Mouse (Mus musculus): ENCODE results near the gene Hcn3.

Hcn3 gene

DNA sequence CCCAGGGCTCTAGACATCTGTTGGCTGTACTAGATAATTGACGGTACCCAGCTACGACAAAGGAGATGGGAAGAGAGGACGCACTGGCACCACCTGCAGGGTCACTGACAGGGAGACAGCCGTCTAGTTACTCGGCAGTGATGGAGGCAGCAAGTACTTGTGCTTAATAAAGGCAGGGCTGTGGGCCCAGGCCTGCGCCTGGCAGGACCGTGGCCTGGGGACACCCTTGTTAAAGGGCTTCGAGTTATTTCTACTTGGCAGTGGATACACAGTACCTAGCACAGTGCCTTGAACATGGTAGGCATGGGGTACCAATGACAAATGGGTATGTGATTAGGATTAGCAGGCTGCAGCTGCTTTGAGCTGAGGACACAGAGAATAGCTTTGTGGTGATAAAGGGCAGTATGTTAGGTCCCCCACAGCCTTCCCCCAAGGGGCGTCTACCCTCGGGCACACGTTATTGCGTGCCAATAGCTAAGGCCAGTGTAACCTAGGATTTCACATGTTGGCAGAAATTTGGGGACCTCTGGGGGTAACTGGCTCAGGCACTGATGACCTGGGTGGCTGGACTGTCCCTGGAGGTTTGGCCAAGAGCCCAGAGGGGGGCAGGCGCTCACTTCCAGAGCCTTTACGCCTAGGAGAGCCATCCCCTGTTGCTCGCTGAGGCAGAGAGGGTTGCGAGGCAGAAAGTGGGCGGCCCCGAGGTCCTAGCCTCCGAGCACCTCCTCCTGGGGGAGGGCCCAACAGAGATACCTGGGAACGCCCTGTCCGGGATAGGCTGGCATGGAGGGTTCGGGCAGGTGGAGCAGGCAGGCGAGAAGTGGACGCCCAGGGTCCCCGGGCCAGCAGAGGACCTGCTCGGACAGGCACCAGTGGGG is 12.7 kb downstream of the Hcn3 start:
- DNase-seq (ENCODE audit: low spot score) = no peak

DNA sequence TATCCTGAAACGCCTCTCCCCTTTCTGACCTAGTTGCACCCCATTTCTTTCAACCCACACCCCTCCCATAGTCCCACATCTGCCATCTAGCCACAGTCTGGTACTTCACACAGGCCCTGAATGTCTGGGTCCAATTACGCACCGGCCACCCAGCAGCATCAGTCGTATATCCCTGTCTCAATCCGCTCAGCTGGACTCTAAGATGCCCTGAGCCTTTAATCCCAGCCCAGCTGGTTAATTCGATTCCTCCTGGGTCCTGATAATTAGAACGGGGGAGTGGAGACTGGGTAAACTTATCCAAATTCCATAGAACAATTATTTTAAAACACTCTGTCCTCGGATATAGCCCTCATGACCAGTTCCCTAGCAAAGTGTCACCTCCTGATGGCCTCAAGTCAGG is 14.4 kb downstream of the Hcn3 start:
- no peak for DNase-seq (ENCODE audit: low spot score)

DNA sequence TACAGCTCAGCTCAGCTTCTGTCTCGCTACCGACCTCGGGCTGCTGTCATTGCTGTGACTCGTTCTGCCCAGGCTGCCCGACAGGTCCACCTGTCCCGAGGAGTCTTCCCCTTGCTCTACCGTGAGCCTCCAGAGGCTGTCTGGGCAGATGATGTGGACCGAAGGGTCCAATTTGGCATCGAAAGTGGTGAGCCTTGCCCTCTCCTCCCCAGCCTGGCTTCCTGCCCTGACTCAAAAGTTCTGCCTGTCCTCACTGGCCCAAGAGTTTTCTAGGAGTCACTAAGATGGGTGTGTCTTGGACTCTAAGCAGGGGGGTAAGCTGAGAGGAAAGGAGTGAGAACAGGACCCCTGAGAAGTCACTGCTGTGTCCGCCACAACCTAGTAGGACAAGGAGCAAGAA is 15.2 kb downstream of the Hcn3 start:
- no peak for DNase-seq (ENCODE audit: low spot score)

DNA sequence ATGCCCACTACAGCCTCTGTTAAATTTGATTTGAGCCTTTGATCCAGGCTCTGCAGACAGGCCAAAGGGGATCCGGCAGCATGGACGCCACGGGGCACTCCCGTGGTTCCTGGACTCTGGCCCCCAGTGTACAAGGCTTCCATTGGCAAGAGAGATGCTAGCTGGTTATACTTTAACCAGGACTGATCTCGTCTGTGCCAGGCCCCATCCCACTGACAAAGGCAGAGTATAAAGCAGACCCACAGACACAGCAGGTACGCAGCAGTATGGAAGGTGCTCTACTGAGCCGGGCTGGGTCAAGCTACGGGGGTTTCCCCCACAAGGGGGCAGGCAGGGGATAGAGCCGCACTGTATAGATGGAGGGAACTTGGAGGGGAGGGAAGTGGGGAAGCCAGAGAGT is 23.6 kb downstream of the Hcn3 start:
- DNase-seq (ENCODE audit: low spot score) = no peak

DNA sequence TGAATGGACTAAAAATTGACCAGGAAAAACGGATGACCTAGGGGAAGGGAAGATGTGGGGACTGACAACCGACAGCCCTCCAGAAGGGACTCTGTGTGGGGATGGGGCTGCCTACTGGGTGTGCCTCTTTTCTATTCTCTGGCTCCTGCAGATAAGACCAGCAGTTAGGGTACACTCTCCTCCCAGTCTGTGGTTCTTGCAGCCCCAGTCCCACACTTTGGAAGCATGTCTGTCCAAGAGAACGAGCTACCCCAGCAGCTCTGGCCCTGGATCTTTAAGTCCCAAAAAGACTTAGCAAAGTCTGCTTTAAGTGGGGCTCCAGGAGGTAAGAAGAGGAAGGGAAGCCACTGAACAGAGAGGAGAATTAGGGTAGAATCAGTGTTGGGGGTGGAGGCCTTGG is 24.0 kb downstream of the Hcn3 start, which contains the start of gene Pklr:
TSS of gene Pklr (plus strand) at position 185 of the 400 bp plus-strand sequence.
- DNase-seq (ENCODE audit: low spot score) = no peak

DNA sequence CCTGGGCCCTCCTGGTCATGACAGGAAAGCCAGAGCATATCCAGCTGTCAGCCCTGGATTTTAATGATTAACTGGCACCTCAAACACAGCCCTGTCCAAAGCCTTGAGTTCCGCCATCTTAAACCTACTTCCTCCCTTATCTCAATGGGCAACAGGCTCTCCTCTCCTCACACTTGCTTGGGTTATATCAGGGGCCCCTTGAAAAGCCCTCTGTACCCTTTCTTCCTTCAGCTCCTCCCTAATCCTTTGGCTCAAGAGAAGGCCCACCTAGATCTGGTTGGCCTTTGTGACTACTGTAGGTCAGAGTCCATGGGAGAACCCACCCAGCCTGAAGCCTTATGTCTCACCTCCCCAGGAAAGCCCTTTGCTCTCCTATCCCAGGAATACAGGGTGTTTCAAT is 26.2 kb downstream of the Hcn3 start:
- no peak for DNase-seq (ENCODE audit: low spot score)

DNA sequence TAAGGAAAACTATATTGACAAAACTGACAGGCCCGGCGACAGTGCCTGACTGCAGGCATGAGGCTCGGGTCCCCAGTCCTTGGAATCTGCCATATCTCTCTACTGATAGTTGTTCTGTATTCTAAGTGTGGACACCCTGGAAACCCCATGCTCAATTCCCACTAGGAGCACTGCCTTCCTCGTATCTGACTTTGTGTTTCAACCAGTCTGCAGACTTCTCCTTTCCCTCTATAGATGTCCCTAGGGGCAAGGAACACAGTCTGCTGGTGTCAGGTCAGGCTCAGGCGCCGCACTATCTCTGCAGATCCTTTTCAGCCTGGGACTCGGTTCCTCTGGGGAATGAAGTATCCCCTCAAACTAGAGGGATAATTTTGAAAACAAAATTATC is 26.9 kb downstream of the Hcn3 start:
- no peak for DNase-seq (ENCODE audit: low spot score)

DNA sequence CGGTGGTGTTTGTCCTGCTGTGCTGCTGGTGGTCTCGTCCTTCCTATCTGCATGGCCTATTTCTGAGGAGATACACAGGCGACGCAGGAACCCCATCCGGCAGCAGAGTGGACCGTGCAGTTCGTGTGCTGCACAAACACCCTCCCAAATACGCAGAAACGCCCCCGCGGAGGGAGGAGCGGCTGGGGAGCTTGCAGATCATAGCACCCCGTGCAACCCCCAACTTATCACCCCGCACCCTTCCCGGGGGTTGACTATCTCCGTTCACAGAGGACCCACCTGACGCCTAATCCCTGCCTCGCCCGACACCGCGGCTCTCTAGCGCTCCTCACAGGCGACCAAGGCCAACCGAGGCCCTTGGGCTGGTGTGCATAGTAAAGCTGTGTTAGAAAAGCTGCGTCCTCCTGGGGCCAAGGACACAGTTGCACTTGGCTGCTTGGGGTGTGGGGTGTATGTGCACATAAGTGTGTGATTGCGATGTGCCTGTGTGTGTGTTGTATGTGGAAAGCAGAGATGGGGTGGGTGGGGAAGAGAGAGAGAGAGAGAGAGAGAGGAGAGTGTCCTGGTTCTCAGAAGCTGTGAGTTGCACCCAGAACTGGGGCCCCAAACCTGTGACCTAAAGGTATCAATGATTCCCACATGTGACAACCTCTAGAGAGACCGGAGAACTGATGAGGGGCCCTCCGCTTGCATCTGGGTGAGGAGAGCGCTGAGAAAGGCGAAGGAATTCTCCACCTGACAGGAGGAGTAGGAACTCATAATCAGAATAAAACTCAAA is 27.5 kb downstream of the Hcn3 start:
- DNase-seq (ENCODE audit: low spot score) = peak; percentile 51

DNA sequence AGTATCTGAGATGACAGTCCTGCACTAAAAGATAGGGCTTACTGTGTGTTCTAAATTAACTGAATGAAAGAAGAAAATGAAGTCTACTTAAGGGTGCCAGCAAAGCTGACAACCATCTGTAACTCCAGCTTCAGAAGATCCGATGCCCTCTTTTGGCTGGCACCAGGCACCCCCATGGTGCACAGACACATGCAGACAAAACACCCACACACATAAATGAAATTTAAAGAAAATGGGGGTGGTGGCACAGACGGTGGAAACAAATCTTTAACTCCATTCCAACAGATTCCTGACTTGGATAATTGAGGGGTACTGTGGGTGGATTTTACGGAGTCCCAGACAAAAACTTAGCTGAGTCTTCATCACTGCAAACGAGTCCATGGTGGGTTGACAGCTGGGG is 28.2 kb downstream of the Hcn3 start:
- no peak for DNase-seq (ENCODE audit: low spot score)

DNA sequence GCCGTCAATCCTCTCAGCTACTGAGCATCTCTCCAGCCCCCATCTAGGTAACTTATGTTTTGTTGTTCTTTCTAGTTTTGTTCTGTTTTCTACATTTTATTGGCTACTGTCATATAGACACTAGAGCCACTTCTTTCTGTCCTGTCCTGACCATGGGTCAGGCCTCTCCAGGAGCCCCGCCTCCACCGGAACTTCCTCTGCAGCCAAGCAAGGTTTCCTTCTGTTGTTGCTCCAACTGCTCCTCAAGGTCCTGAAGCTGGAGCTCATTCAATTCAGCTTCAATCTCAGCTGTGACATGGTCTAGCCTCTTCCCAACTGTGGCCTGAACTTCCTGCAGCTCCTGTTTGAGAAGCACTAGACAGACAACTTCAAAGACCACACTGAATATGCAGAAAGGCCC is 30.1 kb downstream of the Hcn3 start:
- DNase-seq (ENCODE audit: low spot score) = no peak

DNA sequence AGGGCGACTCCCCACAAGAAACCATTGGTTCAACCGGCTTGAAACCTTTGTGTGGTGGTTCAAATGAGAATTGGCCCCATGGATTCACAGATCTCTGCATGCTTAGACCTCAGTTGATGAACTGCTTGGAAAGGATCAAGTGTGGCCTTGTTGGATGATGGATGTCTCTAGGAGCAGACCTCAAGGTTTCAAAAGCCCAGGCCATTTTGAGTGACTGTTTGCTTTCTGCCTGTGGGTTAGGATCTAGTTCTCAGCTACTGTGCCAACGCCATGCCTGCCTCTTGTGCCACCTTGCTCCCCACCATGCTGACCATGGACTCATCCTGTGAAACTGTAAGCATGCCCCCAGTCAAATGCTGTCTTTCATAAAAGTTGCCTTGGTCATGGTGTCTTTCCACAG is 34.0 kb downstream of the Hcn3 start:
- DNase-seq (ENCODE audit: low spot score) = no peak

DNA sequence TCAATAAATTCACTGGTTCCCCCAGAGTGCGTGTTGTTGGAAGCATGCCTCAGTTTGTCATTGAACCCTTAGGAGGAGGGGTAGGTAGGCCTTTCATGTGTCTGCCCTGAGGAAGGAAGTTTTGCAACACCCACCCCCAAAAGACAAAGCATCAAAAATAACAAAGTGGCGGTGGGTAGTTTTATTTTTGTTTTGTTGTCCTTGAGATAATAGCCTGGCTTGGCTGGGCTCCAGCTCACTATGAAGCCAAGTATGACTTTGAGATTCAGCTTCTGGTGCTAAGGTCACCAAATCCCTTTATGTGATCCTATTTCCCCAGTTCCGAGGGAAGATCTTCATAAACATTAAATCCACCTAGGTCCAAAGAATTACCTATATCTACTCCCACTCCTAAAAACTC is 35.8 kb downstream of the Hcn3 start:
- DNase-seq (ENCODE audit: low spot score) = peak; percentile 42

DNA sequence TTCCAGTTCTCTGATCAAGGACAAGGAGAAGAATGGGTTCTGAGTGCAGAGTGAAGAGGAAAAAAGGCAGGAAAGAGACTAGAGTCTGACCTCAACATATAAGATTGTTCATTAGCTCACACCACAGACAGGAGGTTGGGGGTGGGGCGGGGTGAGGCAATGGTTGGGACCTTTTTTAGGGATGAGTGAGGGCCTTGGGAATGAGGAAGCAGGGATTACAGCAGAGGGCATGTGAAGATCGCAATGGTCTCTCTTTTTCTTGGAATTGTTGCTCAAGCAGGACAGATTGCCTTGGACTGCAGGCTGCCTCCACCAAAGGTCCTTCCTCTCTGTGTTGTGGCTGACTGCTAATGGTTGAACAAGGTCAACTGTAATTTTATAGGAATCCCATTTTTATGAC is 36.7 kb downstream of the Hcn3 start:
- DNase-seq (ENCODE audit: low spot score) = peak; percentile 47

DNA sequence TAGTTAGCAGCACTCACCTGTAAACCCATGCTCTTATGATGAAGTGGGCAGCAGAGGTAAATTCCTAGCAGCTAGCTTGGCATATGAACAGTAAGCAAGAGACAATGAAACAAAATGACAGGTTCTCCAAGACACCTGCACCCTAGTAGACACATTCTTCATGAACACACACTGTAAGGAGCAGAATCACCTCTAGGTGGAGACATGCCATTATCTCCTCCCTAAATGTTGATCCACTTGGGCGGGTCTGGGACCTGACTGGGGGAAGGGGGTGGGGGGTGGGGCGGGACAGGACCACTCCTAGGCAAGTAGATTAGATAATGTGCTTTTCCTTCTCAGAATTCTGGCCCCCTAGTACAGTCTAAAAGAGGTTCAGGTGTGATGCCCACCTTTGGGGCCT is 44.5 kb downstream of the Hcn3 start:
- no peak for DNase-seq (ENCODE audit: low spot score)

DNA sequence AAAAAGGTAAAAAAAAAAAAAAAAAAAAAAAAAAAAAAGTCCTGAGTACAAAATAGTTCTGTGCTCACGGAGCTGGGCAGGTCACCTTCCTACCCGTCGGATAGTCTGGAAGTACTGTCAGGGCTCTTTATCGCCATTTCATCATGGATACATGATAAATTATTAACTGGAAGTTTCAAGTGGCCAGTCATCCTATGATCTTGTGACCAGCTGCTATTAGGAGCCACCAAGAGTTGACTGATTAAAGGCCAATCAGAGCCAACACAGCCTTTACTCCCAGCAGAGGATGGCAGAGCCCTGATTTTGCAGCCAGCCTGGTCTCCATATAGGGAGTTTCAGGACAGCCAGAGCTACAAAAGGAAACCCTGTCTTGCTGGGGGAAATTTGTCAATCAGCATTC is 46.9 kb downstream of the Hcn3 start:
- DNase-seq (ENCODE audit: low spot score) = no peak

DNA sequence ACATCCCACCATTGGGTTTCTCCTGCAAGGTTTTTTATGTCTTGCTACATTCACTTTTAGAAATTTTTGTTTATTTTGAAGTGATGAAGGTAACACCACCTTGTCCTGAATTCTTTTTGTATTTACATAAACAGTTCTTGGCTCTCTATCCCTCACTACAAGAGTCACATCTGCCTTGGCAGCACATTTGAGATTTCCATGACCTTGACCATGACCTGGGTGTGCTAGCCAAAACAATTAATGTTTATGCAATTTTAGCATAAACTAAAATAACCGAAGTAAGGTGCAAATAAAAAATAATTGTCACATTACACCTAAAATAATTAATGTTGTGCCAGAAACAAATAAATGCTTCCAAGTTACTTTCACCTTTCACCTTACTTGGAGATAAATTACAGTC is 51.9 kb downstream of the Hcn3 start:
- DNase-seq (ENCODE audit: low spot score) = no peak

DNA sequence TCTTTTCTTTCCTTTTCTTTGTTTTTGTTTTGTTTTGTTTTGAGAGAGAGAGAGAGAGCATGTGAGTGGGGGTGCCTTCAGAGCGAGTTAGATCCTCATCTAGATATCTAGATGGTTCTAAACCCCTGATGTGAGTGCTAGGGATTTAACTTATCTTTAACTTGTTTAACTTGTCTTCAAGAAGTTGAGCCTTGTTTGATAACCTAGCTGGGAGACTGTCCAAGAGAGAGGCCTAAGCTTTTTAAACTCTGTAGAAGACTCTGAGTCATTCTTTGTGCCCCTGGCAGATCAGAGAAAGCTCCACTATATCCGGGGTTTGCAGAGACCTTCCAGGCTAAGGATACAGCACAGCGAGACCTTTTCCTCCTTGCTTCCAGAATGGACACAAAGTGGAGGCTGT is 52.5 kb downstream of the Hcn3 start:
- no peak for DNase-seq (ENCODE audit: low spot score)

DNA sequence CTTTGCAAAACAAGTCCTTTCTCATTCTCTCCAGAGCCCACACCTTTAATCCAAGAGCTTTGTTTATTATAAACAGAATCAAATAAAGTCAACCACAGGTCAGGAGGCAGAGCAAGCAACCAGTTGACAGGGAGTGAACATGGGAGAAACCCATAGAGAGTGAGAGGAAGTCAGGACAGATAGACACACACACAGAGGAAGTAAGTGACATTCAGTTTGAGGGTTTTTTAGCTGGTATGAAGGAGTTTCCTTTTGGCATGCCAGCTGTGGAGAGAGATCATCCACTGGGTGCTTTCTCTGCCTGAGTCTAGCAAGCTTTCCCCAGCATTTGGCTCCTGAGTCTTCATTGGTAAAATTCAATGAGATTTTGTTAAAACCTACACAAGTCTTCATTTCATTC is 53.1 kb downstream of the Hcn3 start:
- no peak for DNase-seq (ENCODE audit: low spot score)

DNA sequence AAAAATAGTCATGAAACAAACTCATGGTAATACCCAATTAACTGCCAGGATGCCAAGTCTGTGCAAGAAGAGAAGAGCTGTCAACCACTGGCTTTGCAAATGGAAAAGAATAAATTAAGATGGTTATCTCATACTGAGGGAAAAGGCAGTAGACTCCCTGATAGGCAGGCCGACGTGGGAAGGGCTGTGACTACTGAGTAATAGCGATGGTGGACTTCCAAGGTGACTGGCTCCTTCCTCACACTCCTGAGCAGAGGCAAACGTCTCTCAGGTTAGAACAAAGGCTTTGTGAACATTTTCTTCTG is 56.8 kb downstream of the Hcn3 start:
- DNase-seq (ENCODE audit: low spot score) = no peak

DNA sequence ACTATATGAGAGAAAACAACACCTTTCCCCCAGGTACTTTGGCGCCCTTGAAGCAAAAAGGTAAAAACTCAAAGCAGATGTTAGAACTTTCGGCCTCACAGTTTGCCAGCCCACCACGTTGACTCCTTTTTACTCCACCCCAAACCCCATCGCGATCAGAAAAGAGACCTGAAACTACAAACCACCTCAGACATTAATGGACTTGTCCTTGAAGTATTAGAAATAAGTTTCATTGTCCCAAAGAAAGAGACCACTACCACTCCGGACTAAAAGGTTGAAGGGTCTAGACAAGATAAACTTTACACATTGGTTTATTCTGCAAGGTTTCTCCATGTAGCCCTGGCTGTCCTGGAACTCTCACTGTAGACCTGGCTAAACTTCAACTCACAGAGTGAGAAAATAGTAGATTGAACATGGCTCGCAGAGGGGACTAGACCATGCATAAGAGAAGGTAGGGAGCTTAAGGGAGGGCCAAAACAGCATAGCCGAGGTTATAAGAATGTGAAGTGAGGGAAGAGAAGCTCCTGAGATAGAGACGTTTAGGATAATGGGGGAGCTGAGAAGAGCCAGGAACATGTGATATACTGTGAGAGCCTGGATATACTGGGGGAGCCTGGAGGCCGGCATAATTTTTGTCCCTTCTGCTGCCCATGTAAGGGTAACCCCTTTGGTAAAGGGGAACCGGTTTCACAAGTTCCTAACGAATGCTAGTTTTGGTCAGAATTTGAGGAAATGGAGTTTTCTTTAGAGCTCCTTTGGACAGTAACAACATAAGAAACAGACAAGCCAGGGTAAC is 57.3 kb downstream of the Hcn3 start:
- DNase-seq (ENCODE audit: low spot score) = no peak

DNA sequence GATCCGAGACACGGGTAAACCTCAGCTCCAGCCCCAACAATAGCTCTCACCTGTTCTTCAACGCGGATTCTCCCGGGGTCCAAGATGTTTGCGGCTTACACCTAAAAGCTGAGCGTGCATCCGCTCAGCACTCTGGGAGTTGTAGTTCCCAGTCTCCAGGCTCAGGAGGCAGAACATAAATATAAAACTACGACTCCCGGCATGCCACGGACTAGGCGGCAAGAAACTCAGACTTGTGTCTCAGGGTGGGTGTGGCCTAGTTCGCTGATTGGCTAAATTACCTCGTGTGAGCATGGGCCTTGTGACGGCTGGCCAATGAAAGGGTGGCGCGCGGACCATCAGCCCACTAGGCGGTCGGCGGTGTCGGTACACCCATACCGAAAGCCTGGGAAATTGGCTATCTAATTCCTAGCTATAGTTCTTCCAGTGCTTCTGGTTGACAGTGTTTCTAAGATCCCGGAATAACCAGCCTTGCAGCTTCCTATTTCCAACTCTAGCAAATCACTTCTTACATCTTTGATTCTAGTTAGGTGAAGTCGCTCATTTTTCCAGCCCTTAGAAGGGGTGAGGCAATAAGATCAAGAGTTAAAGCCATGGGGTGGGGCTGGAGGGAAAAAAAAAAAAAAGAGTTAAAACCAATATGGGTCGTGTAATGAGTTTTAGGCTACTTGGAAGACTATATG is 58.0 kb downstream of the Hcn3 start, which contains the start of gene Fdps:
TSS of gene Fdps (minus strand) at position 148 of the 683 bp plus-strand sequence.
- peak; percentile 96 for DNase-seq (ENCODE audit: low spot score)

DNA sequence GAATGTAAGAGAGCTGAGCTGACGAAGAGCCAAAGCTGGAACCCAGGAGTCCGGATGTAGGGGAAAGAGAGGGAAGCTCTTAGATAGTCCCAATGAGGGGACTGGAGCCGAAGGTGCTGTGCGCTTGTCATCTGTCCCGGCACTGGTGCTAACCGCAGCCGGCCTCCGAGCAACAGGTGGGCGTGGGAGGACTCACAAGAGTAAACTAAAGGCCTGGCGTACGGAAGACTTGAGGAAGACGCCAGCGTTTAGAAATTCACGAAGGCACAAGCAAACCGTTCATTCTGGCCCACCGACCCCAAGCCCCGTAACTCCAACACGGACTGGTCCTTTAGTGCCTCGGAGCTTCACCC is 58.6 kb downstream of the Hcn3 start:
- DNase-seq (ENCODE audit: low spot score) = no peak
